Mouse (Mus musculus): ENCODE results near the gene Lrrc74a. TPM values are rescaled to one million over a fixed set of nuclear protein-coding genes. Genes with fewer than 3 reads are reported as not detected.

Gene Lrrc74a
- polyA plus RNA-seq, 1 experiment from 2014 or later = not detected

DNA sequence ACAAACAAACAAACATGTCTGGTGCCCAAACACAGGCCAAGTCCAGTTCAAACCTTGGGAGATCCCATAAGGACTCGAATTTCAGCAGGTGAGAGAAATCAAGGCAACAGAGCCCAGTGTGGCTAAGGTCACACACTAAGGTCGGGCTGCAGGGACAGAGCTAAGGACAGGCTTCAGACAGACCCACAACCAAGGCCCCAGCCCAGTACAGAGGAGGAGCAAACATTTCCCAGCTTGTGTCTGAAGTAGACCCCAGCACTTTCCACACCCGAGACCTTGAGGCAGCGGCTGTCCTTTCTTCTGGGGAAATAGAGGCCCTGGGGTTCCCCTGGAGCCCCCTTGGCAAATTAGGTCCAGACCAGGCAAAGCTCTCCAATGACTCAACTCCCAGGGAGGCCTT, 66.2 kb downstream of the Lrrc74a start:
- Histone ChIP-seq H3K4me1 (peaks cover 68% of the 10 kb centered on the region), H3K36me3 (no peaks in the 10 kb centered on the region), H3K4me3 (no peak overlapping the region), H3K27me3 (no peaks in the 10 kb centered on the region), H3K4me2 (replicated peaks) (0 out of 2 replicates have a peak overlapping the region, but pooled peaks have one; percentile 47), H3K9ac (no peak overlapping the region), H3K9me3 (no peaks in the 10 kb centered on the region), H3K27ac (peak overlapping the region; percentile 99)
- ATAC-seq (ENCODE audit: insufficient number of reproducible peaks, insufficient read depth, low FRiP score, low TSS enrichment) = no peak
- whole genome bisulfite sequencing = 23% methylated on average over 4 of the region's 4 CpGs

DNA sequence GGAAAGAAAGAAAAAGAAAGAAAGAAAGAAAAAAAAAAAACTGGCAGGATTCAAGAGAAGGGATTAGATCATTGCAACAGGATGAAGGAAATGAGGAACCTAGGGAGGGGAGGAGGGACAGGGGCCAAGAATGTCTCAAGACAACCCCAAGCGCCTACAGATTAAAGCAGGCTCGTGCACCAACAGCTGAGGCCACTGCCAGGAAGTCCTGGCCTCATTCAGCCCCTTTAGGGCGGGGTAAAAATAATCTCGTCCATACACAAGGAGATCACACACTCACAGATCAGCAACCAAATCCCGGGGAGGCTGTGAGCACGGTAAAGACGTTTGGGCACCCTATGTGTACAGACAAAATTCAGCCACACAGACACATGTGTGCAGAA, 66.6 kb downstream of the Lrrc74a start:
- Histone ChIP-seq H3K27me3 (no peaks in the 10 kb centered on the region), H3K9me3 (no peaks in the 10 kb centered on the region), H3K4me1 (peaks cover 70% of the 10 kb centered on the region), H3K4me2 (replicated peaks) (peak overlapping the region; percentile 47), H3K9ac (no peak overlapping the region), H3K4me3 (no peak overlapping the region), H3K27ac (peak overlapping the region; percentile 99), H3K36me3 (no peaks in the 10 kb centered on the region)
- 2% methylated on average over 7 of the region's 7 CpGs for WGBS
- no peak for ATAC-seq (ENCODE audit: insufficient number of reproducible peaks, insufficient read depth, low FRiP score, low TSS enrichment)

DNA sequence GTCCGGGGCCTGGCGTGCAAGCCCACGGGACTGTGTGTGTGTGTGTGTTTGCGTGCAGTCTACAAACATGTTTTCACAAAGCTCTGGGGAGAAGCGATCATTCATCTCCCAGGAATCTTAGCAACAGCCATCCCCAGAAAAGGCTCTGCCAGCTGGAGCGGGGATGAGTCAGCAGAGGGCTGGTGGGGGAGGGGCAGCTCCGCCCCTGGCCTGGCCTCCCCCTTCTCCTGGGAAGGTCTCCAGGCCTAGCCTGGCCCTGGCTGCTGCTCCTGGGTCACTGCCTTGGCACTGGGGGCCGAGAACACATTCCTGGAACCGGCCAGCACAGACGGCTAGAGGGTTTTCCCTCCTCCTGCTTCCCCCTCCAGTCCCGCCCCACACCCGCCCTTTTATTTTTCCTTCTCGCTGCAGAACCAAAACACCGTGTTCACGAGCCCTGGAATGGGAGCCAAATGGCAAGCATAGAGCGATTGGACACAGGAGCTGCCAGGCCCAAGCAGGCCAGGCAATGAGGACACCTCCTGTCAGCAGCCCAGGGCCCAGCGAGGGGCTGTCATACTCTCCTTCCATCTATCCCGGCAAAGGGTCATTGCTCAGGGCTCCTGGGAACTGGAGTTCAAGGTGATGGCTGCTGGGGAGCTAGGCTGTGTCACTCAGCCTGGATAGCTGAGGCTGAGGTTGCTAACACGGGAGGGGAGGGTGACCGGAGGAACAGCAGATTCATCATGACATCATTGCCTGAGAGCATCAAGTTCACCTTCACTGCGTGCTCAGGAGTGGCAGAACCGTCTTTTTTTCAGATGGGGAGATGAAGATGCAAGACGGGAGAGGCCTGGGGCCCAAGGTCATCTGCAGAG, 67.2 kb downstream of the Lrrc74a start:
- Histone ChIP-seq H3K9me3 (no peaks in the 10 kb centered on the region), H3K4me2 (replicated peaks) (peak overlapping the region; percentile 47), H3K4me1 (peaks cover 72% of the 10 kb centered on the region), H3K27me3 (no peaks in the 10 kb centered on the region), H3K9ac (peak overlapping the region; percentile 24; the same call in 1 of the 2 replicates), H3K4me3 (peak overlapping the region; percentile 20), H3K36me3 (no peaks in the 10 kb centered on the region), H3K27ac (peak overlapping the region; percentile 99)
- peak; percentile 67 for ATAC-seq (ENCODE audit: insufficient number of reproducible peaks, insufficient read depth, low FRiP score, low TSS enrichment)
- WGBS = 2% methylated on average over 23 of the region's 23 CpGs

DNA sequence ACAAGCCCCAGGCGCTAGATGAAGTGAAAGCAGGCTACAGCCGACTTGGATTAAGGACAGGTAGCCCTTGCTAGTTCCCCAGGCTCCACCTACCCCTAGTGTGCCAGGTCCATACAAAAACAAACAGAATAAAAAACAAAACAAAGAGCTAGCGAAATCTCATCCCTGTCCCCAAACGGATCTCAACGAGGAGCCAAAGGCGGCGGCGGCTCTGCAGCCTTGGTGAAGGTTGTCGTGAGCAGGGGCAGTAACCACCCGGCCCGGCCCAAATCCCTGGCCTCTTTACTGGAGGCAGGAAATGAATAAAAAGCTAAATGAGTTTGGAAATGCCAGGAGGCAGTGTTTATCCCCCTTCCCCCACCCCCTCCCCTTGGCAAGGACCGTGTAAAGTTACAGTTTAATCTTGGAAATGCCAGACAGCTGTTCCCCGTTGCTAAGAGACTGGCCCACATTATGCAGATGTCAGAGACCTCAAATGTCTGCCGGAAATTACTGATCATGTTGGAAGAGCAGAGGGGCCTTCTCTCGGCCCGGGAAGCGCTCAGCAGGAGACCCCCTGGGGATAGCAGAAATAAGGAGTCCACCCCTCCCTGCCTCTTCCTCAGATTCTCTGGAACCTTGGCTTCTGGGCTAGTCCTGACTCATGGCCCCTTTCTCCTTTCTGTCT, 68.0 kb downstream of the Lrrc74a start:
- Histone ChIP-seq H3K36me3 (no peaks in the 10 kb centered on the region), H3K9me3 (no peaks in the 10 kb centered on the region), H3K27me3 (no peaks in the 10 kb centered on the region), H3K4me2 (replicated peaks) (peak overlapping the region; percentile 47), H3K27ac (peak overlapping the region; percentile 99), H3K4me1 (peaks cover 79% of the 10 kb centered on the region), H3K4me3 (peak overlapping the region; percentile 20), H3K9ac (0 out of 2 replicates have a peak overlapping the region, but pooled peaks have one; percentile 24)
- 0% methylated on average over 17 of the region's 17 CpGs for WGBS
- peak; percentile 59 for ATAC-seq (ENCODE audit: insufficient number of reproducible peaks, insufficient read depth, low FRiP score, low TSS enrichment)

DNA sequence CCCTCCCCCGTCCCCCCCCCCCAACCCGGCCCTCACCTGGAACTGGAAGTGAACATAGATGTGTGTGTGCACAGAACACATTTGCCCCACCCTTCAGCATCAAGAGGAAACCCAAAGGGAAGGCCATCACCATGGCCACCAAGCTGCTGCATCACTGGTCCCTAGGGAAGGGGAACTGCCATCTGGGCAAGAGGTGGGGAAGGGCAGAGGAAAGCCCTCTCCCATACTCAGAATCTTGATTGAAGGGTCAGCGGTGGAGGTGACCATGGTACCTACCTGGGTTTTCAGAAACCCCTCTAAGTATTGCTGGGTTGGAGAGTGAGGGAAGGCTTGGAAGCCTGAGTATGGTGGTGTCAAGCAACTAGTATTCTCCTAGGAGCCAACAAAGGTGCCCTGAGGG, 68.7 kb downstream of the Lrrc74a start:
- no peak for ATAC-seq (ENCODE audit: insufficient number of reproducible peaks, insufficient read depth, low FRiP score, low TSS enrichment)
- no peaks in the 10 kb centered on the region for H3K36me3 ChIP-seq
- H3K9me3 ChIP-seq = no peaks in the 10 kb centered on the region
- 40% methylated on average over 3 of the region's 3 CpGs for WGBS
- H3K4me3 ChIP-seq = no peak overlapping the region
- peak overlapping the region; percentile 47 for H3K4me2 ChIP-seq (replicated peaks)
- H3K27me3 ChIP-seq = no peaks in the 10 kb centered on the region
- no peak overlapping the region for H3K9ac ChIP-seq
- peaks cover 87% of the 10 kb centered on the region for H3K4me1 ChIP-seq
- peak overlapping the region; percentile 99 for H3K27ac ChIP-seq

GRCm38 (mm10) chr12:86803651-86804307, 69.6 kb downstream of the Lrrc74a start:
- Histone ChIP-seq H3K4me1 (peaks cover 94% of the 10 kb centered on the region), H3K27ac (peak overlapping the region; percentile 77), H3K4me2 (replicated peaks) (no peak overlapping the region), H3K27me3 (no peaks in the 10 kb centered on the region), H3K9me3 (no peaks in the 10 kb centered on the region), H3K36me3 (no peaks in the 10 kb centered on the region), H3K4me3 (no peak overlapping the region), H3K9ac (peak overlapping the region; percentile 8; the same call in 1 of the 2 replicates)
- 50% methylated on average over 6 of the region's 6 CpGs for WGBS
- ATAC-seq (ENCODE audit: insufficient number of reproducible peaks, insufficient read depth, low FRiP score, low TSS enrichment) = no peak

DNA sequence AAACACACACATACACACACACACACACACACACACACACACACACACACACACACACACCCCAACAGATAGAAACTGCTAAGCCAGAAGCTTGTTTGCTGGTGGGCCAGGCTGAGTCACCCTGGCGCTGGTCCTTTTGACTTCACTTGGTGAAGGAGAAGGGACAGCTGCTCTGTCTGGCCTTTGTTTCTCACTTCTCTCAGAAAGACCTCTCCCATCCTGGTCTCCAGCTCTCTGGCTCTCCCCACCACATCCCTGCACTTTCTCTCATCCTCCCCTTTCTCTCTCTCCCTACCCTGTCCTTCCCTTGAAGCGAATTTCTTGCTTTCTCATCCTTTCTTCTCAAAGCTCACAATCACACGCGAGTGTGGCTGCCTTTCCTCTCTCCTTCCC, 70.1 kb downstream of the Lrrc74a start:
- 28% methylated on average over 4 of the region's 4 CpGs for WGBS
- H3K4me3 ChIP-seq = no peak overlapping the region
- H3K27me3 ChIP-seq = no peaks in the 10 kb centered on the region
- peaks cover 88% of the 10 kb centered on the region for H3K4me1 ChIP-seq
- H3K27ac ChIP-seq = peak overlapping the region; percentile 77
- no peaks in the 10 kb centered on the region for H3K36me3 ChIP-seq
- ATAC-seq (ENCODE audit: insufficient number of reproducible peaks, insufficient read depth, low FRiP score, low TSS enrichment) = no peak
- H3K9ac ChIP-seq = peak overlapping the region; percentile 8
- H3K9me3 ChIP-seq = no peaks in the 10 kb centered on the region
- H3K4me2 ChIP-seq (replicated peaks) = no peak overlapping the region

DNA sequence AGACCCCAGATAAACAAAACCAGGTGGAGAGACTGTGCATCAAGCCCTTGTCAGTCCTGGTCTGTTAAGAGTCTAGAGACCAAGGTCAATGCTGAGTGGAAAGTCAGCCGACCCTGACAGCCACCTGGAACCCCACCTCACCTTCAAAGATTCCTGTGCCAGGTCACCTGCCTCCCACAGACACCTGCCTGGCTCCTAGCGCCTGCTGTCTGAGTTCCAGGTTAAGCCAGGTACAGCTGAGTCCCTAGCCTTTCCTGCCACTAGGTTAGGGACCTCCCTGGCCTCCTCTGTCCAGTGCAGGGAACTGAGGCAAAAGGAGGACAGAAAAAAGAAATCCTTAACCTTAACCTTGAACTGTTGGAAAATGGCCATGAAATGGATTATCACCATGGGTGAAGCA, 70.7 kb downstream of the Lrrc74a start:
- no peak overlapping the region; the same call in 1 of the 2 replicates for H3K9ac ChIP-seq
- H3K4me2 ChIP-seq (replicated peaks) = no peak overlapping the region
- no peaks in the 10 kb centered on the region for H3K9me3 ChIP-seq
- no peaks in the 10 kb centered on the region for H3K27me3 ChIP-seq
- no peaks in the 10 kb centered on the region for H3K36me3 ChIP-seq
- H3K4me3 ChIP-seq = no peak overlapping the region
- ATAC-seq (ENCODE audit: insufficient number of reproducible peaks, insufficient read depth, low FRiP score, low TSS enrichment) = no peak
- H3K4me1 ChIP-seq = peaks cover 83% of the 10 kb centered on the region
- 61% methylated on average over 2 of the region's 2 CpGs for WGBS
- H3K27ac ChIP-seq = peak overlapping the region; percentile 77; the same call in 1 of the 2 replicates

- Histone ChIP-seq H3K27me3 (no peaks in the 10 kb centered on the region), H3K4me2 (replicated peaks) (no peak overlapping the region), H3K4me3 (no peak overlapping the region), H3K27ac (peak overlapping the region; percentile 88; the same call in 1 of the 2 replicates), H3K9me3 (no peaks in the 10 kb centered on the region), H3K36me3 (no peaks in the 10 kb centered on the region), H3K9ac (no peak overlapping the region), H3K4me1 (peaks cover 81% of the 10 kb centered on the region)
- 62% methylated on average over 4 of the region's 4 CpGs for WGBS
- no peak for ATAC-seq (ENCODE audit: insufficient number of reproducible peaks, insufficient read depth, low FRiP score, low TSS enrichment)
These were observed 71.1 kb downstream of the Lrrc74a start for GRCm38 (mm10) chr12:86805315-86805714.

DNA sequence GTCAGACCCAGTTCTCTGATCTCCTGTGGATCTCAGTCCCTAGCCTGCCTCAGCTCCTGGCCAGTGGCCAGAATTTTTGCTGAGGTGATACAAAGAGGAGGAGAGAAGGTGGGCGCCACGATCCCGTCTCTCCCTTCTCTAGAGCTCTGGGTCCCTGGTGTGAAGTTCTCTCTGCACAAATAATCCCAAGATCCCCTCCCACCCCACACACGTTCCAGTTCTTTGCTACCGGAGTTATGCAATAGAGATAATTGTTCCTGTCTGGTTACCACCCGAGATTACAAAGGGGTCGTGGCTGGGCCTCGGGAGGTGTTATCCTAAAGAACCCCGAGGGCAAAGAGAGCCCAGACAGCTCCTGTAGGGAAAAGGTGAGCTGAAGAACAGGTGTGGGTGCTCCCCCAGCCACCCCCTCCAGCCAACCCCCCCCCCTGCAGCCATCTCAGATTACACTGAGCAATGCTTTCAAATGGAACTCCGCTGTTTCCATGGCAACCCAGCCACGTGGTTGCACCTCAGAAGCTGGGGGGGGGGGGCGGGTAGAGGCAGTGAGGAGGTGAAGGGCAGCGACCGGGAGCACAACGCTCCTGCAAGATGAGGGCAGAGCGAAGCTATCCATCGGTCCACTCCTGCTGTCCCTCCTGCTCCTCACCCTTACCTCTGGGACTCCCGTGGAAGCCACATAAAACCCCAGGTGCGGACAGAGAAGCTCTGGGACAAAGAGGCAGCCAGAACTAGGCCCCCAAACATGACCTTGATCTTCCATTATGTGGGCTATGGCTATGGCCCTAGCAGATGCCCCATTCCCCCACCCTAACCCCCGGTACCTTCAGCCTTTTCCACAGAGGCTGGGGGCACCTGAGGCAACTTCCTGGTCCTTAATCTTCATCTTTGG, 72.1 kb downstream of the Lrrc74a start:
- Histone ChIP-seq H3K4me3 (0 out of 2 replicates have a peak overlapping the region, but pooled peaks have one; percentile 3), H3K9ac (peak overlapping the region; percentile 11; the same call in 1 of the 2 replicates), H3K27me3 (no peaks in the 10 kb centered on the region), H3K9me3 (no peaks in the 10 kb centered on the region), H3K4me2 (replicated peaks) (peak overlapping the region; percentile 44), H3K36me3 (no peaks in the 10 kb centered on the region), H3K4me1 (peaks cover 81% of the 10 kb centered on the region), H3K27ac (peak overlapping the region; percentile 88)
- no peak for ATAC-seq (ENCODE audit: insufficient number of reproducible peaks, insufficient read depth, low FRiP score, low TSS enrichment)
- WGBS = 2% methylated on average over 20 of the region's 20 CpGs
